Mouse (Mus musculus): ENCODE results near the gene Rhof. TPM values are rescaled to one million over a fixed set of nuclear protein-coding genes. Genes with fewer than 3 reads are reported as not detected.

Rhof gene
- total RNA-seq, 2 experiments from 2014 or later: 0.27 to 0.51 TPM

- no peak for DNase-seq
- intact Hi-C loops (cut with DNase I; ENCODE audit: low total_unique reads): loop anchor here (5.0 kb wide), 1 partner anchor 33 kb away; no protein-coding TSS in a partner anchor
Measured at GRCm38 (mm10) chr5:123150641-123151040, 18.1 kb upstream of the Rhof start.

- peak; percentile 92 for DNase-seq
- intact Hi-C loops (cut with DNase I; ENCODE audit: low total_unique reads): loop anchor here (2.0 to 5.0 kb wide), 2 partner anchors 17 to 32 kb away; partner anchors contain the start of gene Rhof
Measured at GRCm38 (mm10) chr5:123149451-123150400, 17.2 kb upstream of the Rhof start.

- DNase-seq: no peak
Measured at GRCm38 (mm10) chr5:123148073-123148722, 15.7 kb upstream of the Rhof start.

GRCm38 (mm10) chr5:123147569-123147968, 15.1 kb upstream of the Rhof start:
- intact Hi-C loops (cut with DNase I; ENCODE audit: low total_unique reads): no loop called here

More at GRCm38 (mm10) chr5:123148073-123148722, 15.7 kb upstream of the Rhof start:
- intact Hi-C loops (cut with DNase I; ENCODE audit: low total_unique reads): loop anchor here (2.0 kb wide), 1 partner anchor 15 kb away; the partner anchor contains the start of gene Rhof

GRCm38 (mm10) chr5:123146357-123146756, 13.9 kb upstream of the Rhof start:
- DNase-seq: no peak
- intact Hi-C loops (cut with DNase I; ENCODE audit: low total_unique reads): no loop called here

More at GRCm38 (mm10) chr5:123147569-123147968, 15.1 kb upstream of the Rhof start:
- DNase-seq: no peak

GRCm38 (mm10) chr5:123144746-123145590, 12.5 kb upstream of the Rhof start:
- intact Hi-C loops (cut with DNase I; ENCODE audit: low total_unique reads): no loop called here
- DNase-seq: no peak

GRCm38 (mm10) chr5:123143971-123144745, 11.7 kb upstream of the Rhof start:
- DNase-seq: no peak
- intact Hi-C loops (cut with DNase I; ENCODE audit: low total_unique reads): no loop called here

- intact Hi-C loops (cut with DNase I; ENCODE audit: low total_unique reads): no loop called here
- DNase-seq: no peak
Measured at GRCm38 (mm10) chr5:123143251-123143970, 10.9 kb upstream of the Rhof start.

- intact Hi-C loops (cut with DNase I; ENCODE audit: low total_unique reads): no loop called here
- peak; percentile 44 for DNase-seq
Measured at GRCm38 (mm10) chr5:123142161-123143157, 10.0 kb upstream of the Rhof start, which contains the start of gene Setd1b. Setd1b (plus strand) TSS chr5:123142193.

- DNase-seq: no peak
- intact Hi-C loops (cut with DNase I; ENCODE audit: low total_unique reads): no loop called here
Measured at GRCm38 (mm10) chr5:123141555-123142160, 9.2 kb upstream of the Rhof start.

GRCm38 (mm10) chr5:123140694-123141554, 8.4 kb upstream of the Rhof start:
- intact Hi-C loops (cut with DNase I; ENCODE audit: low total_unique reads): no loop called here

GRCm38 (mm10) chr5:123139722-123140627, 7.5 kb upstream of the Rhof start:
- no peak for DNase-seq
- intact Hi-C loops (cut with DNase I; ENCODE audit: low total_unique reads): no loop called here

More at GRCm38 (mm10) chr5:123140694-123141554, 8.4 kb upstream of the Rhof start:
- peak; percentile 90 for DNase-seq

GRCm38 (mm10) chr5:123138953-123139721, 6.6 kb upstream of the Rhof start:
- intact Hi-C loops (cut with DNase I; ENCODE audit: low total_unique reads): no loop called here
- DNase-seq: peak; percentile 91
